Mouse (Mus musculus): Measurements from ENCODE around the gene Tmem108. TPM values are rescaled to one million over a fixed set of nuclear protein-coding genes. Genes with fewer than 3 reads are reported as not detected.

Tmem108 gene
- polyA plus RNA-seq, 1 experiment: not detected

GRCm38 (mm10) chr9:103645724-103646123 is 115.9 kb downstream of the Tmem108 start:
- H3K27ac ChIP-seq (replicated peaks; ENCODE audit: low read depth, low read length): no peak overlapping the region
- H3K4me1 ChIP-seq (ENCODE audit: control insufficient read depth, insufficient read depth, insufficient read length, low read length): no peaks in the 10 kb centered on the region
- H3K4me3 ChIP-seq (ENCODE audit: insufficient read depth, low read depth, low read length): no peak overlapping the region

GRCm38 (mm10) chr9:103642300-103642699 is 119.3 kb downstream of the Tmem108 start:
- no peak overlapping the region for H3K27ac ChIP-seq (replicated peaks; ENCODE audit: low read depth, low read length)
- no peaks in the 10 kb centered on the region for H3K4me1 ChIP-seq (ENCODE audit: control insufficient read depth, insufficient read depth, insufficient read length, low read length)
- no peak overlapping the region for H3K4me3 ChIP-seq (ENCODE audit: insufficient read depth, low read depth, low read length)

- H3K4me1 ChIP-seq (ENCODE audit: control insufficient read depth, insufficient read depth, insufficient read length, low read length): no peaks in the 10 kb centered on the region
- H3K4me3 ChIP-seq (ENCODE audit: insufficient read depth, low read depth, low read length): no peak overlapping the region
- H3K27ac ChIP-seq (replicated peaks; ENCODE audit: low read depth, low read length): no peak overlapping the region
Observed at GRCm38 (mm10) chr9:103641340-103641739, 120.3 kb downstream of the Tmem108 start.

GRCm38 (mm10) chr9:103639413-103639812 is 122.2 kb downstream of the Tmem108 start:
- Histone ChIP-seq H3K27ac (replicated peaks; ENCODE audit: low read depth, low read length) (no peak overlapping the region), H3K4me1 (ENCODE audit: control insufficient read depth, insufficient read depth, insufficient read length, low read length) (no peaks in the 10 kb centered on the region), H3K4me3 (ENCODE audit: insufficient read depth, low read depth, low read length) (no peak overlapping the region)

- no peak overlapping the region for H3K4me3 ChIP-seq (ENCODE audit: insufficient read depth, low read depth, low read length)
- no peaks in the 10 kb centered on the region for H3K4me1 ChIP-seq (ENCODE audit: control insufficient read depth, insufficient read depth, insufficient read length, low read length)
- no peak overlapping the region for H3K27ac ChIP-seq (replicated peaks; ENCODE audit: low read depth, low read length)
Observed at GRCm38 (mm10) chr9:103637451-103637850, 124.2 kb downstream of the Tmem108 start.

- H3K4me1 ChIP-seq (ENCODE audit: control insufficient read depth, insufficient read depth, insufficient read length, low read length): no peaks in the 10 kb centered on the region
- no peak overlapping the region for H3K27ac ChIP-seq (replicated peaks; ENCODE audit: low read depth, low read length)
- no peak overlapping the region for H3K4me3 ChIP-seq (ENCODE audit: insufficient read depth, low read depth, low read length)
Observed at GRCm38 (mm10) chr9:103636847-103637246, 124.8 kb downstream of the Tmem108 start.

GRCm38 (mm10) chr9:103628861-103629469 is 132.7 kb downstream of the Tmem108 start:
- Histone ChIP-seq H3K4me1 (ENCODE audit: control insufficient read depth, insufficient read depth, insufficient read length, low read length) (no peaks in the 10 kb centered on the region), H3K4me3 (ENCODE audit: insufficient read depth, low read depth, low read length) (no peak overlapping the region), H3K27ac (replicated peaks; ENCODE audit: low read depth, low read length) (no peak overlapping the region)

- H3K4me1 ChIP-seq (ENCODE audit: control insufficient read depth, insufficient read depth, insufficient read length, low read length): no peaks in the 10 kb centered on the region
- no peak overlapping the region for H3K4me3 ChIP-seq (ENCODE audit: insufficient read depth, low read depth, low read length)
- H3K27ac ChIP-seq (replicated peaks; ENCODE audit: low read depth, low read length): no peak overlapping the region
Observed at GRCm38 (mm10) chr9:103627404-103627900, 134.2 kb downstream of the Tmem108 start.

GRCm38 (mm10) chr9:103626156-103626555 is 135.5 kb downstream of the Tmem108 start:
- no peak overlapping the region for H3K4me3 ChIP-seq (ENCODE audit: insufficient read depth, low read depth, low read length)
- H3K27ac ChIP-seq (replicated peaks; ENCODE audit: low read depth, low read length): no peak overlapping the region
- no peaks in the 10 kb centered on the region for H3K4me1 ChIP-seq (ENCODE audit: control insufficient read depth, insufficient read depth, insufficient read length, low read length)

GRCm38 (mm10) chr9:103624649-103625048 is 137.0 kb downstream of the Tmem108 start:
- H3K4me3 ChIP-seq (ENCODE audit: insufficient read depth, low read depth, low read length): no peak overlapping the region
- no peak overlapping the region for H3K27ac ChIP-seq (replicated peaks; ENCODE audit: low read depth, low read length)
- no peaks in the 10 kb centered on the region for H3K4me1 ChIP-seq (ENCODE audit: control insufficient read depth, insufficient read depth, insufficient read length, low read length)

GRCm38 (mm10) chr9:103623560-103624316 is 137.9 kb downstream of the Tmem108 start:
- no peaks in the 10 kb centered on the region for H3K4me1 ChIP-seq (ENCODE audit: control insufficient read depth, insufficient read depth, insufficient read length, low read length)
- H3K4me3 ChIP-seq (ENCODE audit: insufficient read depth, low read depth, low read length): no peak overlapping the region
- no peak overlapping the region for H3K27ac ChIP-seq (replicated peaks; ENCODE audit: low read depth, low read length)

GRCm38 (mm10) chr9:103622988-103623387 is 138.6 kb downstream of the Tmem108 start:
- Histone ChIP-seq H3K4me3 (ENCODE audit: insufficient read depth, low read depth, low read length) (no peak overlapping the region), H3K4me1 (ENCODE audit: control insufficient read depth, insufficient read depth, insufficient read length, low read length) (no peaks in the 10 kb centered on the region), H3K27ac (replicated peaks; ENCODE audit: low read depth, low read length) (no peak overlapping the region)

GRCm38 (mm10) chr9:103621870-103622269 is 139.8 kb downstream of the Tmem108 start:
- no peak overlapping the region for H3K27ac ChIP-seq (replicated peaks; ENCODE audit: low read depth, low read length)
- no peaks in the 10 kb centered on the region for H3K4me1 ChIP-seq (ENCODE audit: control insufficient read depth, insufficient read depth, insufficient read length, low read length)
- H3K4me3 ChIP-seq (ENCODE audit: insufficient read depth, low read depth, low read length): no peak overlapping the region

- no peak overlapping the region for H3K27ac ChIP-seq (replicated peaks; ENCODE audit: low read depth, low read length)
- H3K4me1 ChIP-seq (ENCODE audit: control insufficient read depth, insufficient read depth, insufficient read length, low read length): no peaks in the 10 kb centered on the region
- no peak overlapping the region for H3K4me3 ChIP-seq (ENCODE audit: insufficient read depth, low read depth, low read length)
Observed at GRCm38 (mm10) chr9:103620517-103621212, 141.0 kb downstream of the Tmem108 start.

GRCm38 (mm10) chr9:103614260-103614659 is 147.4 kb downstream of the Tmem108 start:
- no peak overlapping the region for H3K27ac ChIP-seq (replicated peaks; ENCODE audit: low read depth, low read length)
- H3K4me1 ChIP-seq (ENCODE audit: control insufficient read depth, insufficient read depth, insufficient read length, low read length): no peaks in the 10 kb centered on the region

More at GRCm38 (mm10) chr9:103614260-103614659, 147.4 kb downstream of the Tmem108 start:
- H3K4me3 ChIP-seq (ENCODE audit: insufficient read depth, low read depth, low read length): no peak overlapping the region
